Mouse (Mus musculus) granulocyte monocyte progenitor cell, adult 5-6 weeks (primary cell): ENCODE results near the gene Tspan31. TPM values are rescaled to one million over a fixed set of nuclear protein-coding genes. Genes with fewer than 3 reads are reported as not detected.
A peak's percentile ranks its signal among the peaks of the same experiment; 100 is the strongest.

ENCODE experiments used
- ATAC-seq: replicated peaks from 2 replicates; pipeline ENCODE4 v1.8.0; 2016; ENCODE audit warnings: mild to moderate bottlenecking, moderate TSS enrichment, inconsistent platforms; ENCODE audit not compliant: poor library complexity, severe bottlenecking
- total RNA-seq, 2 experiments: library from RNA; stranded (forward) in 1 of 2; stranded (reverse) in 1 of 2; fragments of 200-712, 200-1000 nt in 1 of 2; fragments of >200 nt in 1 of 2; fragmentation: Nextera tagmentation in 1 of 2; gene quantifications; 2 replicates each; pipeline ENCODE4 v1.2.3; 2014 to 2017

The Tspan31 gene
- total RNA-seq (2014; fragmentation: Nextera tagmentation) (92.4 and 102 TPM in 2 replicates), total RNA-seq (2017) (82.5 and 82.6 TPM in 2 replicates)

GRCm38 (mm10) chr10:127070190-127071121 is at the start of gene Tspan31:
Tspan31 (minus strand) TSS chr10:127070264.
- ATAC-seq = peak; percentile 73

GRCm38 (mm10) chr10:127119229-127119628 is 49.2 kb upstream of the Tspan31 start:
- no peak for ATAC-seq

GRCm38 (mm10) chr10:127118470-127118869 is 48.4 kb upstream of the Tspan31 start:
- no peak for ATAC-seq

GRCm38 (mm10) chr10:127115068-127115467 is 45.0 kb upstream of the Tspan31 start:
- ATAC-seq = no peak

GRCm38 (mm10) chr10:127114408-127114807 is 44.3 kb upstream of the Tspan31 start:
- ATAC-seq = peak; percentile 76

GRCm38 (mm10) chr10:127111001-127111887 is 41.2 kb upstream of the Tspan31 start:
- ATAC-seq = peak; percentile 61

- ATAC-seq = no peak
Observed at GRCm38 (mm10) chr10:127108262-127108583, 38.2 kb upstream of the Tspan31 start.

GRCm38 (mm10) chr10:127107563-127108261 is 37.6 kb upstream of the Tspan31 start:
- no peak for ATAC-seq

GRCm38 (mm10) chr10:127103631-127104030 is 33.6 kb upstream of the Tspan31 start:
- peak; percentile 81 for ATAC-seq

GRCm38 (mm10) chr10:127101151-127101550 is 31.1 kb upstream of the Tspan31 start:
- peak; percentile 58 for ATAC-seq

- no peak; the same call in 1 of the 2 replicates for ATAC-seq
Observed at GRCm38 (mm10) chr10:127100414-127100813, 30.4 kb upstream of the Tspan31 start.

GRCm38 (mm10) chr10:127099868-127100267 is 29.8 kb upstream of the Tspan31 start:
- no peak for ATAC-seq

GRCm38 (mm10) chr10:127099191-127099590 is 29.1 kb upstream of the Tspan31 start:
- no peak for ATAC-seq

GRCm38 (mm10) chr10:127098514-127098913 is 28.4 kb upstream of the Tspan31 start:
- no peak for ATAC-seq

- ATAC-seq = no peak
Observed at GRCm38 (mm10) chr10:127094382-127094802, 24.3 kb upstream of the Tspan31 start.

- no peak for ATAC-seq
Observed at GRCm38 (mm10) chr10:127092742-127093141, 22.7 kb upstream of the Tspan31 start.

- ATAC-seq = no peak
Observed at GRCm38 (mm10) chr10:127091507-127092396, 21.7 kb upstream of the Tspan31 start.

GRCm38 (mm10) chr10:127090560-127091411 is 20.7 kb upstream of the Tspan31 start:
- no peak for ATAC-seq
